Mouse (Mus musculus) midbrain, embryonic 15.5 days (tissue): ENCODE measurements around the gene Atf1. TPM values are rescaled to one million over a fixed set of nuclear protein-coding genes. Genes with fewer than 3 reads are reported as not detected.
A peak's percentile ranks its signal among the peaks of the same experiment; 100 is the strongest.

Source experiments
- ATAC-seq: fragments of 200-750 bp; cut with Nextera tagmentation; replicated peaks from 2 replicates; pipeline ENCODE4 v1.8.0; 2017; ENCODE audit warnings: moderate TSS enrichment
- H3K27ac ChIP-seq: fragments of 300-500 bp; sonication (generic); 2 replicates; pipeline ENCODE4 v1.5.1; 2015; ENCODE audit warnings: mild to moderate bottlenecking, inconsistent platforms
- H3K27me3 ChIP-seq: fragments of 300-500 bp; sonication (generic); replicated peaks from 2 replicates; pipeline ENCODE4 v1.6.1; 2015; ENCODE audit warnings: inconsistent platforms
- H3K36me3 ChIP-seq: fragments of 300-500 bp; sonication (generic); replicated peaks from 2 replicates; pipeline ENCODE4 v1.6.1; 2015; ENCODE audit warnings: inconsistent platforms
- H3K4me1 ChIP-seq: fragments of 300-500 bp; sonication (generic); 2 replicates; pipeline ENCODE4 v1.6.1; 2015; ENCODE audit warnings: inconsistent platforms
- H3K4me2 ChIP-seq: fragments of 300-500 bp; sonication (generic); 2 replicates; pipeline ENCODE4 v1.6.1; 2015; ENCODE audit warnings: inconsistent platforms, mild to moderate bottlenecking, moderate library complexity
- H3K4me3 ChIP-seq: fragments of 300-500 bp; sonication (generic); 2 replicates; pipeline ENCODE4 v1.5.1; 2015; ENCODE audit warnings: mild to moderate bottlenecking, inconsistent platforms
- H3K9ac ChIP-seq: fragments of 300-500 bp; sonication (generic); 2 replicates; pipeline ENCODE4 v1.6.1; 2015; ENCODE audit warnings: mild to moderate bottlenecking, inconsistent platforms
- H3K9me3 ChIP-seq: fragments of 300-500 bp; sonication (generic); 2 replicates; pipeline ENCODE4 v1.6.1; 2016; ENCODE audit warnings: inconsistent platforms
- WGBS: fragments of 180-500 bp; shearing (Covaris S2); methylation state at CpG from one replicate; pipeline ENCODE4 v1.1.7; 2015; ENCODE audit warnings: mixed read lengths; 5-methylcytosine and 5-hydroxymethylcytosine counted together
- polyA plus RNA-seq: library from polyadenylated mRNA; unstranded; fragments of >200 nt; fragmentation: Nextera tagmentation; extraction: Ambion mirVana; gene quantifications from 2 replicates; pipeline ENCODE4 v1.2.1, GENCODE M21; 2015

The Atf1 gene
- 16.0 TPM in 2 replicates for polyA plus RNA-seq

DNA sequence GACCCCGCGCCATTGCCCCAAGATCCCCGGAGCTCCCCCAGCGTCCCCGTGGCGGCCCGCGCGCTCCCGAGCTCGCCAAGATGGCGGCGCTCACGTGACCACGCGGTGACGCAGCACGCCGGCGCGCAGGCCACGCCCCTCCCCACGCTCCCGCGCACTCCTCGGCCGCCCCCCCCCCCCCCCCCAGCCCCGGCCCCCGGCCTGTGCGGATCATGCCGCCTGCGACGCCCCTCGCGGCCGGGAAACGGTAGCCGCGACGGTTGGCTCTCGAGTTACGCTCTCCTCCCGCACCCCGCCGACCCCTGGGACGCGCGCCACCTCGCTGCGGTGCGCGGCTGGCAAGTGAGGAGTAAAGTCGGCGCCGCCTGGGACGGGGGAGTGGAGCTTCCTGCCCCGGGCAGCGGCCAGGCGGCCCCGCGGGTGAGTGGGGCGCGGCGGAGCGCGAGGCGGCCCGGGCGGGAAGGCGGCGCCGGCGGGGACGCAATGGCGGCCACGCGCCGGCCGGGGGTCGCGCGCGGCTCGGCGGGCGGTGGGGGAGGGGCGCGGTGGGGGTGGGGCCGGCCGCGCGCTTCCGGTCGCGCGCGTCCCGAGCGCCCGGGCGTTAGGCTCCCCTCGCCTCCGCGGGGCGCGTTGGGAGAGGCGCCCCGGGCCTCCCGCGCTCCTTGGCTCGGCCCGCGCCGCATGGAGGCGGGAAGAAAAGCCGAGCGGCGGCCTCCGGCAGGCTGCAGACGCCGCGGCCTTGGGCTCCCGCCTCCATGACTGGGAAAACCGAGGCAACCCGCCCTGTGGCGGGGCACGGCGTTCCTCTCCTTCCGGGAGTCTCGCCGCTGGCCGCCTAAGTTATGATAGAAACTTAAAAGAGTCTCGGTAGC, at the start of gene Atf1:
Gene Atf1 (plus strand): TSS at position 157 of the 872 bp plus-strand sequence.
- Histone ChIP-seq H3K4me3 (peak within 1 kb of the TSS; percentile 89), H3K9ac (peak within 1 kb of the TSS; percentile 100), H3K9me3 (no peaks in the 10 kb centered on the region), H3K4me2 (peak within 1 kb of the TSS; percentile 57), H3K27me3 (no peaks in the 10 kb centered on the region), H3K27ac (peak within 1 kb of the TSS; percentile 100), H3K36me3 (no peaks in the 10 kb centered on the region), H3K4me1 (peaks cover 22% of the 10 kb centered on the region)
- WGBS = under 1% methylated on average over 69 of the region's 133 CpGs
- peak; percentile 84 for ATAC-seq

- peaks cover 60% of the 10 kb centered on the region for H3K36me3 ChIP-seq
- H3K27ac ChIP-seq = no peak overlapping the region
- no peak overlapping the region for H3K4me2 ChIP-seq
- WGBS = 68% methylated on average over 7 of the region's 7 CpGs
- no peak for ATAC-seq
- H3K9me3 ChIP-seq = no peaks in the 10 kb centered on the region
- no peak overlapping the region for H3K9ac ChIP-seq
- no peaks in the 10 kb centered on the region for H3K4me1 ChIP-seq
- no peak overlapping the region for H3K4me3 ChIP-seq
- no peaks in the 10 kb centered on the region for H3K27me3 ChIP-seq
Measured at GRCm38 (mm10) chr15:100178487-100178886, 49.1 kb upstream of the Atf1 start.

DNA sequence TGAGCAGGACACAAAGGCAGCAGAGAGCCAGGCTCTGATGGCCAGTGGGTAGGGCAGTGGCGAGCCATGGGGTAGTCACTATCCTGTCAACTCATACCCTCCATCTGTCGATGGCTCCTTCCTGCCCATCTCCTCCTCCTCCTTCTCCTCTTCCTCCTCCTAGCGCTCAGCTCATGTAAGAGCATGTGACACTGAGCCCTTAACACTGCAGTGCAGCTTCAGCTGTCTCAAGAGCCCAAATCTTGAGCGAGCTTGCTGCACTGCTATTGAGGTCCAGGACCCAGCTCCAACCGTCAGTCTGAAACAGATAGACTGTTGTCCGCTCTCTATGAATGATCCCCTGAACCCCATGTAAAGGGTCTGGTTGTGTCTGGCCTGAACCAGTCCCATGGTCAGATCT, 47.9 kb upstream of the Atf1 start:
- Histone ChIP-seq H3K4me1 (no peaks in the 10 kb centered on the region), H3K27me3 (no peaks in the 10 kb centered on the region), H3K4me2 (no peak overlapping the region), H3K9ac (no peak overlapping the region), H3K4me3 (no peak overlapping the region), H3K36me3 (peaks cover 59% of the 10 kb centered on the region), H3K27ac (no peak overlapping the region), H3K9me3 (no peaks in the 10 kb centered on the region)
- 93% methylated on average over 6 of the region's 6 CpGs for WGBS
- ATAC-seq = no peak

GRCm38 (mm10) chr15:100180221-100180620, 47.4 kb upstream of the Atf1 start:
- H3K36me3 ChIP-seq = peaks cover 55% of the 10 kb centered on the region
- no peaks in the 10 kb centered on the region for H3K9me3 ChIP-seq
- no peak overlapping the region for H3K4me3 ChIP-seq
- no peaks in the 10 kb centered on the region for H3K27me3 ChIP-seq
- H3K4me1 ChIP-seq = no peaks in the 10 kb centered on the region
- no peak overlapping the region for H3K27ac ChIP-seq
- ATAC-seq = no peak
- no peak overlapping the region for H3K9ac ChIP-seq
- WGBS = 88% methylated on average over 4 of the region's 4 CpGs
- H3K4me2 ChIP-seq = no peak overlapping the region

- Histone ChIP-seq H3K4me2 (no peak overlapping the region), H3K9me3 (no peaks in the 10 kb centered on the region), H3K4me1 (no peaks in the 10 kb centered on the region), H3K36me3 (peaks cover 57% of the 10 kb centered on the region), H3K27me3 (no peaks in the 10 kb centered on the region), H3K4me3 (no peak overlapping the region), H3K27ac (no peak overlapping the region), H3K9ac (no peak overlapping the region)
- ATAC-seq = no peak
- WGBS = 89% methylated on average over 10 of the region's 10 CpGs
Measured at GRCm38 (mm10) chr15:100181841-100182240, 45.8 kb upstream of the Atf1 start.

GRCm38 (mm10) chr15:100182526-100183280, 44.9 kb upstream of the Atf1 start:
- Histone ChIP-seq H3K4me1 (no peaks in the 10 kb centered on the region), H3K27ac (no peak overlapping the region), H3K36me3 (peaks cover 56% of the 10 kb centered on the region), H3K27me3 (no peaks in the 10 kb centered on the region), H3K9me3 (no peaks in the 10 kb centered on the region), H3K4me3 (no peak overlapping the region), H3K9ac (no peak overlapping the region), H3K4me2 (no peak overlapping the region)
- no peak for ATAC-seq
- WGBS = 89% methylated on average over 28 of the region's 28 CpGs

- Histone ChIP-seq H3K9me3 (no peaks in the 10 kb centered on the region), H3K9ac (no peak overlapping the region), H3K27me3 (no peaks in the 10 kb centered on the region), H3K27ac (no peak overlapping the region), H3K4me2 (no peak overlapping the region), H3K36me3 (peaks cover 60% of the 10 kb centered on the region), H3K4me3 (no peak overlapping the region), H3K4me1 (no peaks in the 10 kb centered on the region)
- no peak for ATAC-seq
- WGBS = 89% methylated on average over 10 of the region's 10 CpGs
Measured at GRCm38 (mm10) chr15:100183510-100183909, 44.1 kb upstream of the Atf1 start.

DNA sequence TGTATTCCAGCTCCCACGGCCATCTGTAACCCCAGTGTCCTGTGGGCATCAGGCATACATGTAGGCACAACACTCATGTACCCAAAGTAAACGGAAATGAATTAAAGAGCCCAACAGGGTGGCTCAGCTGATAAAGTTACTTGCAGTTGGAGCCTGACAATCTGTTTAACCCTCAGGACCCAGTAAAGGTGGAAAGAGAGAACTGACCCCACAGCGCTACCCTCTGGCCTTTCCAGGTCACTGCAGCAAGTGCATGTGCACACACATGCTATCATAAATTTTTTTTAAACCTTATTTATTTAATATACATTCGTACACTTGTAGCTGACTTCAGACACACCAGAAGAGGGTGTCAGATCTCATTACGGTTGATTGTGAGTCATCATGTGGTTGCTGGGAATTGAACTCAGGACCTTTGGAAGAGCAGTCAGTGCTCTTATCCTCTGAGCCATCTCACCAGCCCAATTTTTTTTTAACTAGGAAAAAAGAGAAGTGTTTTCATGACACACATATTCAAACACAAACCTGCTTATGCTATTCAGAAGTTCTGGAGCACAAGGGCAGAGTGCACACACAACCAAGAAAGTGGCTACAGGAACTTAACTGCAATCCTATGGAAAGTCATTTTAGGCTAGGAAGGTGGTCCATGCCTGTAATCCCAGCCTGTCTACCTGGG, 42.7 kb upstream of the Atf1 start:
- peaks cover 68% of the 10 kb centered on the region for H3K36me3 ChIP-seq
- H3K4me1 ChIP-seq = no peaks in the 10 kb centered on the region
- H3K9me3 ChIP-seq = no peaks in the 10 kb centered on the region
- H3K9ac ChIP-seq = no peak overlapping the region
- H3K27ac ChIP-seq = no peak overlapping the region
- WGBS = 91% methylated on average over 5 of the region's 5 CpGs
- no peak for ATAC-seq
- no peak overlapping the region for H3K4me3 ChIP-seq
- H3K4me2 ChIP-seq = no peak overlapping the region
- H3K27me3 ChIP-seq = no peaks in the 10 kb centered on the region

- Histone ChIP-seq H3K4me2 (no peak overlapping the region), H3K9me3 (no peaks in the 10 kb centered on the region), H3K4me1 (no peaks in the 10 kb centered on the region), H3K9ac (no peak overlapping the region), H3K27me3 (no peaks in the 10 kb centered on the region), H3K4me3 (no peak overlapping the region), H3K36me3 (peaks cover 69% of the 10 kb centered on the region), H3K27ac (no peak overlapping the region)
- WGBS = 93% methylated on average over 9 of the region's 9 CpGs
- no peak for ATAC-seq
Measured at GRCm38 (mm10) chr15:100186234-100186633, 41.4 kb upstream of the Atf1 start.

DNA sequence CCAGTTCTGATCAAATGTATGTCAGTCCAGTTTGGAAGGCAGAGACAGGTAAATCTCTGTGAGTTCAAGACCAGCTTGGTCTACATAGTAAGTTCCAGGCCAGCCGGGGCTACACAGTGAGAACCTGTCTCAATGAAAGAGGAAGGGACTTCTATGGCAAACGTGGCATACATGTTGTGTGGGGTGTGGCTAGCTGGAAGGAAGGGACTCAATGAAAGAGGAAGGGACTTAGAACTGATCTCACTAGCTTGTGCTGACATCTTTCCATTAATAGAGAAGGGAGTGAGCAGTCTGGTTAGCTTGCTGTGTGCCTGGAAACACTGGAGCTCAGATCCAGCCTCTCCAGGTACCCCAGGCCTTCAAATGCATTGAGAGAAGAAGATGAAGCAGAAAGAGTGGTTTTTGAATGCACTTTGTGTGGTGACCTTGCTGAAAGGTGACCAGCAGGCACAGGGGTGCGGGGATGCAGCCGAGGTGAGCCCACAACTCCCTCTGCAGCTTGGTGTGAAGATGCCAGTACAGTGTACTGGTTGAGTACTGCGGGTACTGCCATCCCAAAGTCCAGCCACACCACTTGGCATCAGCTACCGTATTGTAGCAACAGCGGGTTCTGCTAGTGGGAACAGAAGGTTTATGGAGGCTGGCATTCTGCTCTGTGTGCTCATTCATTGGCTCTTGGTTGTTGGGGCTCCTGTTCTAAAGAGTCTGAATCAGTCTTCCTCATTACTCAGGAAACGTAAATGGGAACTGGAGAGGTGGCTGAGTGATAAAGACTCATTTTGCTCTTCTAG, 40.5 kb upstream of the Atf1 start:
- ATAC-seq = no peak
- 95% methylated on average over 8 of the region's 8 CpGs for WGBS
- H3K4me2 ChIP-seq = no peak overlapping the region
- H3K4me1 ChIP-seq = no peaks in the 10 kb centered on the region
- no peak overlapping the region for H3K9ac ChIP-seq
- peaks cover 69% of the 10 kb centered on the region for H3K36me3 ChIP-seq
- no peaks in the 10 kb centered on the region for H3K9me3 ChIP-seq
- no peak overlapping the region for H3K4me3 ChIP-seq
- H3K27me3 ChIP-seq = no peaks in the 10 kb centered on the region
- H3K27ac ChIP-seq = no peak overlapping the region

DNA sequence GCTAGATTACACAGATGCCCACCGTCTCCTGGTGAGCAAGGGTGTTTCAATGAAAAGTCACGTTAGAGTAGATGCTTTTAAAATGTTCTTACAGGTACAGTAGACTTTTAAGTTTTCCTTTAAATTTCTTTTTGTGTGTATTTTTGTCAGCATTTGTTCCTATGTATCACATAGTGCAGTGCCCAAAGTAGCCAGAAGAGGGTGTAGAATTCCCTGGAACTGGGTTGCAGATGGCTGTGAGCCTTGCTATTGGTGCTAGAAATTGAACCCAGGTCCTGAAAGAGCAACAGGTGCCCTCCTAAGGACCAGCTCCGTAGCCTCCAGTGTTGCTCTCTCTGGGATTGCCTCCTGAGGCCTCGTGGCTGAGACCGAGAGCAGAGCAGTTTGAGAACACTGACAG, 39.1 kb upstream of the Atf1 start:
- Histone ChIP-seq H3K9me3 (no peaks in the 10 kb centered on the region), H3K4me2 (no peak overlapping the region), H3K27ac (no peak overlapping the region), H3K4me1 (no peaks in the 10 kb centered on the region), H3K9ac (no peak overlapping the region), H3K27me3 (no peaks in the 10 kb centered on the region), H3K4me3 (no peak overlapping the region), H3K36me3 (peaks cover 67% of the 10 kb centered on the region)
- WGBS = 96% methylated on average over 5 of the region's 5 CpGs
- ATAC-seq = no peak
